Mouse (Mus musculus): Measurements from ENCODE around the gene Nudt6. TPM values are rescaled to one million over a fixed set of nuclear protein-coding genes. Genes with fewer than 3 reads are reported as not detected.

The Nudt6 gene
- total RNA-seq (2015; ENCODE audit: low replicate concordance) (1.3 TPM in 1 of 2 replicates, not detected in the other), total RNA-seq (2017; ENCODE audit: low replicate concordance) (1.5 and 7.5 TPM in 2 replicates)

- peak; percentile 73 for ATAC-seq (replicated peaks; ENCODE audit: low FRiP score, poor library complexity, severe bottlenecking)
Observed at GRCm38 (mm10) chr3:37420072-37420471, at the start of gene Nudt6. Gene Nudt6, minus strand, starts transcription at chr3:37420211.

- ATAC-seq (replicated peaks; ENCODE audit: low FRiP score, poor library complexity, severe bottlenecking): no peak
Observed at GRCm38 (mm10) chr3:37469353-37469752, 49.3 kb upstream of the Nudt6 start.

- ATAC-seq (replicated peaks; ENCODE audit: low FRiP score, poor library complexity, severe bottlenecking): 0 out of 2 replicates have a peak, but pooled peaks have one; percentile 46
Observed at GRCm38 (mm10) chr3:37468170-37468569, 48.2 kb upstream of the Nudt6 start.

GRCm38 (mm10) chr3:37455992-37456391 is 36.0 kb upstream of the Nudt6 start:
- ATAC-seq (replicated peaks; ENCODE audit: low FRiP score, poor library complexity, severe bottlenecking): no peak

- ATAC-seq (replicated peaks; ENCODE audit: low FRiP score, poor library complexity, severe bottlenecking): no peak
Observed at GRCm38 (mm10) chr3:37443409-37443808, 23.4 kb upstream of the Nudt6 start.

GRCm38 (mm10) chr3:37439770-37440169 is 19.8 kb upstream of the Nudt6 start:
- no peak for ATAC-seq (replicated peaks; ENCODE audit: low FRiP score, poor library complexity, severe bottlenecking)

- ATAC-seq (replicated peaks; ENCODE audit: low FRiP score, poor library complexity, severe bottlenecking): peak; percentile 55; the same call in 1 of the 2 replicates
Observed at GRCm38 (mm10) chr3:37430359-37430758, 10.3 kb upstream of the Nudt6 start.

- ATAC-seq (replicated peaks; ENCODE audit: low FRiP score, poor library complexity, severe bottlenecking): no peak
Observed at GRCm38 (mm10) chr3:37426069-37426468, 6.1 kb upstream of the Nudt6 start.

GRCm38 (mm10) chr3:37421179-37421578 is 1.2 kb upstream of the Nudt6 start:
- ATAC-seq (replicated peaks; ENCODE audit: low FRiP score, poor library complexity, severe bottlenecking): no peak

GRCm38 (mm10) chr3:37420641-37421040 is 630 bp upstream of the Nudt6 start:
- peak; percentile 28; the same call in 1 of the 2 replicates for ATAC-seq (replicated peaks; ENCODE audit: low FRiP score, poor library complexity, severe bottlenecking)

- ATAC-seq (replicated peaks; ENCODE audit: low FRiP score, poor library complexity, severe bottlenecking): peak; percentile 86
Observed at GRCm38 (mm10) chr3:37419458-37419991, 486 bp downstream of the Nudt6 start, which contains the start of gene Spata5. Gene Spata5, plus strand, starts transcription at chr3:37419896.

GRCm38 (mm10) chr3:37418961-37419457 is 1.0 kb downstream of the Nudt6 start:
- ATAC-seq (replicated peaks; ENCODE audit: low FRiP score, poor library complexity, severe bottlenecking): peak; percentile 31

- ATAC-seq (replicated peaks; ENCODE audit: low FRiP score, poor library complexity, severe bottlenecking): no peak
Observed at GRCm38 (mm10) chr3:37418341-37418740, 1.7 kb downstream of the Nudt6 start.

GRCm38 (mm10) chr3:37414413-37414960 is 5.5 kb downstream of the Nudt6 start:
- ATAC-seq (replicated peaks; ENCODE audit: low FRiP score, poor library complexity, severe bottlenecking): no peak

GRCm38 (mm10) chr3:37413446-37413845 is 6.6 kb downstream of the Nudt6 start:
- no peak for ATAC-seq (replicated peaks; ENCODE audit: low FRiP score, poor library complexity, severe bottlenecking)

- no peak for ATAC-seq (replicated peaks; ENCODE audit: low FRiP score, poor library complexity, severe bottlenecking)
Observed at GRCm38 (mm10) chr3:37407598-37407997, 12.4 kb downstream of the Nudt6 start.

- no peak for ATAC-seq (replicated peaks; ENCODE audit: low FRiP score, poor library complexity, severe bottlenecking)
Observed at GRCm38 (mm10) chr3:37401729-37402610, 18.0 kb downstream of the Nudt6 start.

GRCm38 (mm10) chr3:37398661-37399395 is 21.2 kb downstream of the Nudt6 start:
- ATAC-seq (replicated peaks; ENCODE audit: low FRiP score, poor library complexity, severe bottlenecking): no peak

- no peak for ATAC-seq (replicated peaks; ENCODE audit: low FRiP score, poor library complexity, severe bottlenecking)
Observed at GRCm38 (mm10) chr3:37397646-37398045, 22.4 kb downstream of the Nudt6 start.

Data from erythroblast, adult 5-6 weeks (primary cell).